Mouse (Mus musculus): ENCODE results near the gene Appl2.

Appl2 gene

GRCm38 (mm10) chr10:83630899-83631298 lies 17.6 kb downstream of the Appl2 start:
- DNase-seq (ENCODE audit: low read depth), result no peak

GRCm38 (mm10) chr10:83629878-83630277 lies 18.7 kb downstream of the Appl2 start:
- DNase-seq (ENCODE audit: low read depth), result no peak

- DNase-seq (ENCODE audit: low read depth), result no peak
These were observed 19.3 kb downstream of the Appl2 start for GRCm38 (mm10) chr10:83629190-83629781.

- DNase-seq (ENCODE audit: low read depth), result no peak
These were observed 20.3 kb downstream of the Appl2 start for GRCm38 (mm10) chr10:83628241-83628640.

GRCm38 (mm10) chr10:83627113-83627687 lies 21.3 kb downstream of the Appl2 start:
- no peak for DNase-seq (ENCODE audit: low read depth)

GRCm38 (mm10) chr10:83624841-83625240 lies 23.7 kb downstream of the Appl2 start:
- peak; percentile 37 for DNase-seq (ENCODE audit: low read depth)

GRCm38 (mm10) chr10:83624065-83624464 lies 24.5 kb downstream of the Appl2 start:
- no peak for DNase-seq (ENCODE audit: low read depth)

DNA sequence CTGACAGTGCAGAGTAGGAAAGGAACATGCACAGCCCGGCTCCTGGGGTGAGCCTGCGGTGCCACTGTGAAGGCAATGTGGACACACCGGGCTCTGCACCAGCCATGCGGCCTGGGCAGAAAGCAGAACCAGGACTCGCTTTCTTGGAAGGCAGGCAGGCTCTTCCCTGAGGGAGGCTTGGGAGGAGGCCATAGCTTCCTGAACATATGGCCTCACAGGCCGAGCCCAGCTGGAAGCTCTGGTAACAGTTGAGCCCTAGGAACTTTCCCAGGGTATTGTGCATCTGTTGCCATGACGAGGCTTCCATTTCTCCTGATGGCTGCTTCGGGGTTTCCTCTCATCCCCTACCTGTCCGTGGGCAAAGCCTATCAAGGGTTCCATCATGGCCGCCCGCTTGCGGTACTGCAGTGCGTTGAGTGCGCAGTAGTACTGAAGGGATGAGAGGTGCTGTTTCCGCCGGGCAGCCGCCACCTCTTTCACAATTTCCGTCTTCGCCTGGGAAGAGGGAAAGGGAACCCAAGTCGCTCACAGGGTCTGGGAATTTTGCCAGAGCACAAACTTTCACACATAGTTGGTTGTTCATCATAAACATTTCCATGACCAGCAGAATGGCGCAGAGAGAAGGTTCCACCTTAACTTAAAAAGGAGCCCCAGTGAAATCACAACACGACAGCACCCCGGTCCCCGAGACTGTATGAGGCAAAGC lies 28.0 kb downstream of the Appl2 start:
- no peak for DNase-seq (ENCODE audit: low read depth)

GRCm38 (mm10) chr10:83618819-83619440 lies 29.6 kb downstream of the Appl2 start:
- DNase-seq (ENCODE audit: low read depth), result no peak

DNA sequence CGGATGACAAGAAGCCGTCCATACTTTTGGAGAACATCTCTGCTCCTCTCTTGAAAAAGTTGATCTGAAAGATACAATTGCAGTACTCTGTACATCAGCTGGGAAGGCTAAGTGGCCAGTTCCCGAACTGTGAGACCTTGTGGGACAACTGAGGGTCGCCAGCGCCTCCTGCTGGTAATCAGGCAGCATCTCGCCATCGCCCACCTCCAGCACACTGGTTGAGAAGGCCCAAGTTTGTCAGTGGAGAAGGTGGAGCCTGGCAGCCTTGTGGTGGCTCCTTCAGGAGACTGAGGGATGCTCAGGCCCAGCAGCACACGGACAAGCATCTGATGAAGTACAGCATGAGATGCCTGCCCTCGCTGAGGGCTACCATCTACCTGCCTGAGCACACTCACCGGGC lies 31.2 kb downstream of the Appl2 start:
- no peak for DNase-seq (ENCODE audit: low read depth)

GRCm38 (mm10) chr10:83612648-83613215 lies 35.8 kb downstream of the Appl2 start:
- no peak for DNase-seq (ENCODE audit: low read depth)

DNA sequence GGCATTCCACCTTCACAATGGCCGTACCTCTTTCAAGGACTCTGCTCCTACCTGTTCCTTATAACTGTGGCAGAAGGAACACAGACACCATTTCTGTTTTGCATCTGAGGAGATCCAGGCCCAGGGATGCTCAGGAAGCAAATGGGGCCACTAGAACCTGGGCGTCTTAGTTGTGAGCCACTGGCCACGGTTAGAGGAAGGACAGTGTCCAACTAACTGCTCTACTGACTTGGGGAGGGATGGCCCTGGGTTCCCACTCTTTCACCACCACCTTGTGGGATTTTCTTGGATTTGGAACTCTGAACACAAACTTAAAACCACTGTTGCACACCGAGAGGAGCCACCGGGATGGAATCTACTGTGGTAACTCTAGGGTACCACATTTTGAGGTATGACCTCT lies 36.7 kb downstream of the Appl2 start:
- DNase-seq (ENCODE audit: low read depth), result no peak

DNA sequence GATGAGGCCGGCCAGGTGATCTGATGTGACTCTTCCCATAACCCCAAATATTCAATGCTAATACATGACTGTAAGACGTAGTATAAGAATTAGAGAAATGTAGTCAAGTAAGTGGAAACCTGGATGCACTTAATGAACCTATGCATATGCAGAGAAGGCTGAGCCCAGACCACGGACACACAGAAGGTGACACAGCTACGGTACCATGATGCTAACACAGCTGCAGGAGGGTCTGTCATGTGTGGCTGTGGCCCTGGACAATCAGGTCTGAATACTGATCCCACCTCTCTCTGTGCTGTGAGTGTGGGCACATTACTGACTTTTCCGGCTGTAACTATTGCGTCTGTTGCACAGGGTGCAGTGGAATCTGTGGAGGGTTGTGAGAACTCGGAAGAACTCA lies 38.0 kb downstream of the Appl2 start:
- no peak for DNase-seq (ENCODE audit: low read depth)

GRCm38 (mm10) chr10:83608596-83608995 lies 39.9 kb downstream of the Appl2 start:
- DNase-seq (ENCODE audit: low read depth), result no peak

- DNase-seq (ENCODE audit: low read depth), result no peak
These were observed 41.4 kb downstream of the Appl2 start for GRCm38 (mm10) chr10:83607111-83607510.

- no peak for DNase-seq (ENCODE audit: low read depth)
These were observed 42.8 kb downstream of the Appl2 start for GRCm38 (mm10) chr10:83605637-83606183.

- DNase-seq (ENCODE audit: low read depth), result no peak
These were observed 44.5 kb downstream of the Appl2 start for GRCm38 (mm10) chr10:83603956-83604564.

DNA sequence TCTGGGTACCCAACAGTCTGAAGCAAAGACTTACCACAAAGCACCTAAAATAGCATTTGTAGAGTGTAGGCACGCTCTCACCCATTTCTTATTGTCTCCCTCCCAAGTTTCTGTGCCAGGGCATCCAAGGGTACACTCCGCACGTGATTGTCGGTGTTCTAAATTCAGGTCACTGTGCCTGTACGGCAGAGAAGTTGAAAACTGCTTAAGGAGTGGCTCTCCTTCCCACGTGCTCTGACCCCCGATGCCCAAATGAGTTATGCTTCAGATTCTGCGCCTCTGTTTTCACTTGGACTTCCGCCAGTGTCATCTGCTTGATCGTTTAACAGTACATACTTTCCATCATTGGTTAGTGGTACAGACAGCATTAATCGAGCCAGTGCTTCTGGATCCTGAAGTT lies 47.9 kb downstream of the Appl2 start:
- no peak for DNase-seq (ENCODE audit: low read depth)

DNA sequence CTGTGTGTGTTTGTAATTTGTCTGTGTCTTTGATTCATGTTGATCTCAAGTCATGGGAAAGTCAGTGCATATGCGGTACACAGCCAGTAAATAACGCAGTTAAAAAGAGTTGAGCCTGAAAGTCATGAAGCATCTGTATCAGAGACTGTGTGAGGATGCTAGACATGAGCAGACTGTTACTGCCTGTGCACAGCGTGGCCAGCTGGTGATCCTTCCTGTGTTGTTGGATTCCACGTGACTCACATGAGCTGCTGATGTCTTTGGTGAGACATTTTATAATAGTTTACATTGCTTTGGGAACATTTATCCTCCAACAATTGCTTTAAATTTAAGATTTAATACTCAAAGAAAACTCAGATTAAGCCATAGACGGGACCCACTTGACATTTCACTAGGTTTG lies 54.0 kb downstream of the Appl2 start:
- no peak for DNase-seq (ENCODE audit: low read depth)

DNA sequence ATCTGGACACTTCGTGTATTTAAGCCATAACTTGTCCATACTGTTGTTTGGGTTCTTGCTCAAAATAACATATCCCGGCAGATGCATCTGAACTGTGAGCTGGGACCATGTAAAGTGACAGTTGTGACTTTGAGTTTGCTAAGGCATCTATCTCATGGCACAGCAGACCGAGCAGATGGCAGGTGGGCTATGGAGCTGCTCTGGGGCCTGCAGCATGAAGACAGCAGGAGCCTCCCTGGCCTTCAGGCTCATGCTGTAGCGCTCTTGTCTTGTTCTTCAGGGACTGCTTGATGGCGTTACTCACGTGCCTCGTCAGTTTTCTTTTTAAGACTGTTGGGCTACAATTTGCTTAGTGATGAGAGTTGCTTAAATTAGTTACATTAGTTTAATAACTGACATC lies 55.9 kb downstream of the Appl2 start:
- DNase-seq (ENCODE audit: low read depth), result no peak

DNA sequence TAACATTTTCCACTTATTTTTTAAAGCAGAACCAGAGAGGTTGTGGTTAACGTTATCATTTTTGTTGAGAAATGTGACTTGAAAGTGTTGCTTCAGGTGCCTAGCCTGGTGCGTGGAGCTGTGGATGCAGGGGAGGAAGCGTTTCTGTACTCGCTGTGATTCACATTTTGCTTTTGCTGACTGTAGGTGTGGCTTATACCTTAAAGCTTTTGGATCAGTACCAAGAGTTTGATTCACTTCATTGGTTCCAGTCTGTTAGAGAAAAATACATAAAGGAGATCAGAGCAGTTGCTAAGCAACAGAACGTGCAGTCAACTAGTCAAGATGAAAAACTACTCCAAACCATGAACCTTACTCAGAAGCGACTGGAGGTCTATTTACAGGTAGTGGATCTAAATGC lies 57.7 kb downstream of the Appl2 start:
- DNase-seq (ENCODE audit: low read depth), result no peak
